Mouse (Mus musculus) mature B cell (primary cell): ENCODE results near the gene Mrtfa.
"Not testable (repeated sequence)": the region's sequence is repeated elsewhere in the genome, so short reads cannot be mapped to it uniquely, and the experiment has no call there.

Source experiments
- in situ Hi-C: fragments of 300-500 bp; cut with MboI; formaldehyde crosslinking; loops from 2 replicates; pipeline ENCODE4 v1.14.3; 2019

Gene Mrtfa

DNA sequence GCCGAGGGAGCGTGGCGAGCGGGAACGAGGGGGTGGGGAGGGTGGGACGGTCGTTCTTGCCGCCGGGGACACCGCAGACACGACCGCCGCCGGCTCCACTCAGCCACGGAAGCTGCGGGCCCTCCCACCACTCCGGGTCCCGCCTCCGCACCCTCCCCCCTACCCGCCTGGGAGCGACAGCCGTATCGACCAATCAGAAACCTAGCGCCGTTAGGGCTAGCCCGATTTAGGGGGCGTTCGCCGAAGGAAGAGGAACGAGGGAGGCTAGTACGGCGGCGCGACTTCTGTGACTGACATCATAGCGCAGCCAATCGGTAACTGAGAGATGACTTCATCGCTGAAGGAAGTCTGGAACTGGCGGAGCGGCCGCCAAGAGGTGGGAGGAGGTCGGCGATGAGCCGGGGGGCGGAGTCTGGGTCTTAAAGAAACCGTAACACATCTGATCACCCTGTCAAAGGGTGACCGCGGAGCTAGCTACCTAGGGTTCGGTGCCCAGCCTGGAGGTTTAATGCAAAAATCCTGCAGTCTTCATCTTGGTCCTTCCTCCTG, at the start of gene Mrtfa:
Gene Mrtfa (minus strand): TSS at position 128 of the 549 bp plus-strand sequence.
- in situ Hi-C loops: loop anchor here (10.0 kb wide), 1 partner anchor 116 kb away; no protein-coding TSS in a partner anchor

- in situ Hi-C loops: no loop called here
Measured at GRCm38 (mm10) chr15:81239794-81240343, 49.3 kb upstream of the Mrtfa start.

DNA sequence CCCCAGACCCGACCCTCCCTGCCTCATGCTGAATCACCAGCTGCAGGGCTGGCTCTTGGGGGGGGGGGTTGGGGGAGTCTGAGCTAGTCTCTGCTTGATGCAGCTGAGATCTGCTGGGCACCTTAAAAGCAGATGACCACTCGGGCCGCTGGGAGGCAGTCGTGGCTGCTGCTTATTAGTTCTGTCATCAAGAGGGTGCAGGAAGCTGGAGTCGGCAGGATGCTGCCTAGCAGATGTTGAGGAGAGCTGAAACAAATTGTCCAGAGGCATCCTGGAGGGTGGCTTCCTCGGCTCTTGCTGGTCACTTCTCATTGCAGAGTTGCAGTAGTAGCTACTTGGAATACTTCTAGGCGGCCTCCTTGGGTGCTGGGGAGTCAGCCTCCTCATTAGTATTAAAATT, 48.7 kb upstream of the Mrtfa start:
- in situ Hi-C loops: no loop called here

- in situ Hi-C loops: no loop called here
Measured at GRCm38 (mm10) chr15:81237471-81237870, 46.9 kb upstream of the Mrtfa start.

DNA sequence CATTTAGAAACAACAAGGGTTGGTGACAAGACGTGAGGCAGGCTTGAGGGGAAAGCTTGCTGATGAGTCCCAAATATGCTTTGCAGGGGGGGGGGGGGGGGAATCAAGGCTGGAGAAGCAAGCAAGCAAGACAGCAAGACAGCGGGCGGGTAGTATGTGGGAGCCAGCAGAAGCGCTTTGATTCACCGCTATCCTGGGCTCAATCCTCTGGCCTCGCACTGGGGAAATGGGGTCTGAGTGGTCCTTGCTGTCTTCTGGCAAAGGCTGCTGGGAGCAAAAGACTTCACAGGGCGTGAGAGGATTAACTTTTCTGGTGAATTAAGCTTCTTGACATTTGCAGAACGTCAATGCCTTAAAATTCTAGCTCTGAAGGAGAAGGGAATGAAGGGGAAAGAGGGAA, 45.5 kb upstream of the Mrtfa start:
- in situ Hi-C loops: no loop called here

DNA sequence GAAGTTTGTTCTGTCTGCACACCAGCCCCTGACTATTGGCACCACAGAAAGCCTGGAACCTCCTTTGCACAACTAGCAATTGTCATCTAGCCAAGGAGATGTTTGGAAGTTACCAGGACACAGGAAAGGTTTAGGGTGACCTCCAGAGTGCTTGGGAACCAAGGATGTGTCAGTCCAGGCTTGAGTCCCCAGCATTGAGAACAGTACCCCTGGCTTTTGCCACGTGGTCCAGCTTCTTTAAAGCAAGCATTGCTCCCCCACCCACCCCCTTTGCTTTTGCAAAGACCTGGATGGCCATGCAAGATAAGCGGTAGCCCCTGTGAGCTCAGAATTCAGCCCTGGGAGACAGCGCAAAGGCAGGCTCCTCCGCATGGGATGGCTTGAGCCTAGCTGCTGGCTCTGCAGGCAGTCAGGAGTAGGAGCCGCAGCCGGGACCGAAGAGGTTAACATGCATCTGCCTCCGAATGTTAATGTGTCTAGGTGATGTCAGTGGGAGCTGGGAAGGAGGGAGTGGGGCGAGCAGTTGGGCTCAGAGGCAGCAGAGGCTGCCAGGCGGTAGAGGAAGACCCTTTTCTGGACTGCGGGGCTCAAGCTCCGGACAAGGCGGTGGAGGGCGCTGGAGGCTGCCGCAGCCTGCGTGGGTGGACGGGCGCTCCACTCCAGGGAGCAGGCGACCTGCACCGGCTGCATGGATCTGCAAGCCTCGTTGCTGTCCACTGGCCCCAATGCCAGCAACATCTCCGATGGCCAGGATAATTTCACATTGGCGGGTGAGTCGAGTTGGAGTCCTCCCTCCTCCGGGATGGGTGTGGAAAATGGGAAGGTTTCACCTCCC, 44.7 kb upstream of the Mrtfa start, which contains the start of gene Mchr1:
Gene Mchr1 (plus strand): TSS at position 414 of the 835 bp plus-strand sequence.
- in situ Hi-C loops: no loop called here

- in situ Hi-C loops: no loop called here
Measured at GRCm38 (mm10) chr15:81231325-81231724, 40.8 kb upstream of the Mrtfa start.

DNA sequence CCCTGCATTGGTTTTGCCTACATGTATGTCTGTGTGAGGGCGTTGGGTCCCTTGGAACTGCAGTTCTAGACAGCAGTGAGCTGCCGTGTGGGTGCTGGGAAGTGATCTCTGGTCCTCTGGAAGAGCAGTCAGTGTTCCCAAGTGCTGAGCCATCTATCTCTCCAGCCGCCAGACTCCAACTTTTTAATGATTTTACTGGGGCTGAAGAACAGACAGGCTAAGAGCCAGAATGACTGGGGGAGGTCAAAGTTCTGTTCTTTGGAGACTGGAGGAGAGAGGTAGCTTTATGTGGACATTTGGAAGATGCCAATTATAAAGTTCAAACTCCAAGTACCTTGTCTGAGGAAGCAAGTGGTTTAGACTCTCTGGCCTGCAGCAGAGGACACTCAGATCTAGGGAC, 39.2 kb upstream of the Mrtfa start:
- in situ Hi-C loops: no loop called here

- in situ Hi-C loops: no loop called here
Measured at GRCm38 (mm10) chr15:81228258-81228657, 37.7 kb upstream of the Mrtfa start.

DNA sequence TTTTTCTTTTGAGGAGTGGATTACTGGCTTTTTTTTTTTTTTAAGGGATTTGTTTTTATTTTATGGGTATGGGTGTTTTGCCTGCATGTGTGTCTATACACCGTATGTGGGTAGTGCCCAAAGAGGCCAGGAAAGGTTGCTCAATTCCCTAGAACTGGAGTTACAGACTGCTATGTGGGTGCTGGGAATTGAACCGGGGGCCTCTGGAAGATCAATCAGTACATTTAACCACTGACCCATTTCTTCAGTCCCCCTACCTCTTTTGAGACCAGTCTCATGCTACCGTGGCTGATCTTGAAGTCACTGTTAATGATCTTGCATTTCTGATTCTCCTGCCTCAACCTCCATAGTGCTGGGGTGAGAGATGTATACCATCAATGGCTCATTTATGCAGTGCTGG, 36.7 kb upstream of the Mrtfa start:
- in situ Hi-C loops: no loop called here

GRCm38 (mm10) chr15:81226796-81227195, 36.2 kb upstream of the Mrtfa start:
- in situ Hi-C loops: no loop called here

- in situ Hi-C loops: no loop called here
Measured at GRCm38 (mm10) chr15:81225732-81226131, 35.2 kb upstream of the Mrtfa start.

GRCm38 (mm10) chr15:81225016-81225415, 34.5 kb upstream of the Mrtfa start:
- in situ Hi-C loops: no loop called here

GRCm38 (mm10) chr15:81221446-81221845, 30.9 kb upstream of the Mrtfa start:
- in situ Hi-C loops: no loop called here

- in situ Hi-C loops: not testable (repeated sequence)
Measured at GRCm38 (mm10) chr15:81220051-81220450, 29.5 kb upstream of the Mrtfa start.

GRCm38 (mm10) chr15:81219054-81219453, 28.5 kb upstream of the Mrtfa start:
- in situ Hi-C loops: no loop called here

DNA sequence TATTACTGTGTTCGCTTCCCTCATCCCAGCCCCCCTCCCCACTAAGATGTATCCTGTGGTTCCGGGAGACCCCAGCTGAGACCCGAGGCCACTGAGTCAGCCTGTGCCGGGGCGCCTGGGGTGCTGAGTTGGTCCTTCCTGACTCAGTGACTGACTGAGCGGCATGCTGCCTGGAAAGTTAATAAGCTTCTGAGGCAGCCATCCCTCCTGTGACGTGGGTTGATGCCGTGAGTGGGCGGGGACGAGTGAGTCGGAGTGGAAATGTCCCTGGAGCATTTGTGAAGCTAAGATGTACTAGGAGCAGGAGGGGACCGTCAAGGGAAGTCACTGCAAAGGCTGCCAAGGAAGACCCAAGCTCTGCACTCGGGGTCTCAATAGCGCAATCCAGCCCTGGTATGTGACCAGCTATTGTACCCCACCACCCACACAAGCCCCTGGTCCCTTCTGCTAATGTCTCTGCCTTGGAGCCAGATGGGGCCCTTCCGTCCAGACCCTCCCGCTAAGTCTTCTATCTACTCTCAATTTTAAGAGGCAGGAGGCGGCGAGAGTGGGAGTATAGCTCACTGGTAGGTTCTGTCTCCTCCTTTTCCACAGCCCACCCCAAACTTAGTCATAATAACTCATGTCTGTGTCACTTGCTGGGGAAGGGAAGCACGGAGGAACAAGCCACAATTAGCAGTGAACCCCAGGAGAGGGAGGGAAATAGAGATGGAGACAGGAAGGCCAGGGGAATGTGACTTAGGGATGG, 26.5 kb upstream of the Mrtfa start:
- in situ Hi-C loops: no loop called here

- in situ Hi-C loops: no loop called here
Measured at GRCm38 (mm10) chr15:81212976-81213375, 22.4 kb upstream of the Mrtfa start.

DNA sequence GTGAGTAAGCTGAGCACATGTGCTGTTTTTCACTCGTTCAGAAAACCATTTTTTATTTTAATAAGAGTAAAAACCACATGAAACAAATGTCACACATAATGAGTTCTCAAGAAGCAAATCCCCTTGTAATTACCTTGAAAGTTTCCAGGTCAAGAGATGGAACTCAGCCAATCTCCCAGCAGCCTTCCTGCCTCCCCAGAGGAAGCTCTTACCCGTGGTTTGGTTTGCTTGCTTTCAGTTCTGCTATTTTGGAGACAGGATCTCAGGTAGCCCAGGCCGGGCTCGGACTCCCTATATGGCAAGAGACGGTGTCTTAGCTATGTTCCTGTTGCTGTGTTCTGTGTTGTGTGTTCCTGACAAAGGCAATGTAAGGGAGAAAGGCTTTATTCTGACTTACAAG, 19.9 kb upstream of the Mrtfa start:
- in situ Hi-C loops: no loop called here

GRCm38 (mm10) chr15:81202462-81202861, 11.9 kb upstream of the Mrtfa start:
- in situ Hi-C loops: no loop called here

DNA sequence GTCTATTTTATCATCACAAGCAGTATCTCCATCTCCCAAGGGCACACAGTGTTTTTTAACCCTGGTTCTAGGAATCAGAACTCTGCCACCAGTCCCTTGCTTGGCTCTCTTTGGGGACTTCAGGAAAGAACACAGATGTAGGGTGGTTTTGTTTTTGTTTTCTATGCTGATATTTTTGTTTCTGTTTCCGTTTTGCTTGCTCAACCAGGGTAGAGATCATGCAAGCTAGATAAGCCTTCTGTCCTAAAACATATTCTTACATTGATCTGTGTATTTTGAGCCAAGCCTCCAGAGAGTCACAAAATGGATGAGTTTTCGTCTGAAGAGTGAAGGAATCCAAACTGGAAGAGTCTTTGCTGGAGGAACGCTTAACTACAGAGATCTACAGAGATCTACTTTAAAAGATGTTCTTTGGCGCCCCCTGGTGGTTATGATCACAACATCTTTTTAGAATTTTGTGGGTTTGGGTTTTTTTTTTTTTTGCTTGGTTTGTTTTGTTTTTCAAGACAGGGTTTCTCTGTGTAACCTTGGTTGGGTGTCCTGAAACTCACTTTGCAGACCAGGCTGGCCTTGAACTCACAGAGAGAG, 8.9 kb upstream of the Mrtfa start:
- in situ Hi-C loops: loop anchor here (10.0 kb wide), 1 partner anchor 125 kb away; no protein-coding TSS in a partner anchor

GRCm38 (mm10) chr15:81198447-81198846, 7.9 kb upstream of the Mrtfa start:
- in situ Hi-C loops: loop anchor here (10.0 kb wide), 1 partner anchor 124 kb away; no protein-coding TSS in a partner anchor
